Mouse (Mus musculus) midbrain, postnatal 0 days (tissue): ENCODE measurements at regions not wholly inside any gene's neighbourhood (a gene's known extent, or its start where the extent isn't known, plus 50 kb on each side); places are given as distances from the start of the nearest gene placed in this dataset.

ENCODE experiments used
- ATAC-seq: fragments of 200-750 bp; cut with Nextera tagmentation; 2 replicates; pipeline ENCODE4 v1.8.0; 2017; ENCODE audit warnings: moderate number of reproducible peaks, mild to moderate bottlenecking, moderate TSS enrichment, moderate library complexity; ENCODE audit not compliant: low FRiP score
- DNase-seq: peaks from one replicate; pipeline ENCODE4 v3.0.0-alpha.2; 2015; ENCODE audit warnings: low spot score
- H3K27ac ChIP-seq: fragments of 300-500 bp; sonication (generic); 2 replicates; pipeline ENCODE4 v1.5.1; 2014; ENCODE audit warnings: low read depth, mild to moderate bottlenecking, low read length, mixed read lengths
- H3K27me3 ChIP-seq: fragments of 300-500 bp; sonication (generic); 2 replicates; pipeline ENCODE4 v1.6.1; 2014; ENCODE audit warnings: low read length, control low read depth, mixed read lengths; ENCODE audit not compliant: insufficient read depth
- H3K36me3 ChIP-seq: fragments of 300-500 bp; sonication (generic); 2 replicates; pipeline ENCODE4 v1.6.1; 2014; ENCODE audit warnings: low read length, control low read depth, mixed read lengths; ENCODE audit not compliant: insufficient read depth
- H3K4me1 ChIP-seq: fragments of 300-500 bp; sonication (generic); 2 replicates; pipeline ENCODE4 v1.6.1; 2014; ENCODE audit warnings: mild to moderate bottlenecking, control low read depth, antibody characterized with exemption, low read length, mixed read lengths; ENCODE audit not compliant: insufficient read depth
- H3K4me2 ChIP-seq: fragments of 300-500 bp; sonication (generic); 2 replicates; pipeline ENCODE4 v1.6.1; 2014; ENCODE audit warnings: low read depth, mild to moderate bottlenecking, low read length, mixed read lengths; ENCODE audit not compliant: poor library complexity, severe bottlenecking
- H3K4me3 ChIP-seq: fragments of 300-500 bp; sonication (generic); 2 replicates; pipeline ENCODE4 v1.5.1; 2014; ENCODE audit warnings: low read depth, mild to moderate bottlenecking, low read length, moderate library complexity
- H3K9ac ChIP-seq: fragments of 300-500 bp; sonication (generic); replicated peaks from 2 replicates; pipeline ENCODE4 v1.6.1; 2014; ENCODE audit warnings: mild to moderate bottlenecking, low read length, moderate library complexity, mixed read lengths; ENCODE audit not compliant: poor library complexity, severe bottlenecking
- H3K9me3 ChIP-seq: fragments of 300-500 bp; sonication (generic); 2 replicates; pipeline ENCODE4 v1.6.1; 2016; ENCODE audit warnings: low read length, control low read depth
- CTCF ChIP-seq: IDR thresholded peaks from 2 replicates; pipeline ENCODE4 v1.5.1; 2016; ENCODE audit warnings: antibody characterized with exemption, mild to moderate bottlenecking
- WGBS: fragments of 180-500 bp; shearing (Covaris S2); extraction: QIAGEN DNeasy Blood & Tissue Kit; methylation state at CpG from one replicate; pipeline ENCODE4 v1.1.7; 2014; 5-methylcytosine and 5-hydroxymethylcytosine counted together

GRCm38 (mm10) chr14:58538135-58538534 lies 467.8 kb downstream of the Fgf9 start:
- Histone ChIP-seq H3K4me2 (no peak overlapping the region), H3K36me3 (no peaks in the 10 kb centered on the region), H3K4me3 (no peak overlapping the region), H3K27ac (no peak overlapping the region), H3K9ac (no peak overlapping the region), H3K9me3 (no peaks in the 10 kb centered on the region), H3K4me1 (no peaks in the 10 kb centered on the region), H3K27me3 (no peaks in the 10 kb centered on the region)
- DNase-seq = no peak
- TF ChIP-seq CTCF = no peak
- 79% methylated on average over 6 of the region's 6 CpGs for WGBS
- ATAC-seq = no peak

- Histone ChIP-seq H3K36me3 (no peaks in the 10 kb centered on the region), H3K27me3 (no peaks in the 10 kb centered on the region), H3K4me2 (no peak overlapping the region), H3K9me3 (no peaks in the 10 kb centered on the region), H3K4me3 (no peak overlapping the region), H3K9ac (no peak overlapping the region), H3K27ac (no peak overlapping the region), H3K4me1 (no peaks in the 10 kb centered on the region)
- peak; percentile 34 for DNase-seq
- WGBS = 58% methylated on average over 5 of the region's 5 CpGs
- ATAC-seq = no peak
- TF ChIP-seq CTCF = no peak
Measured at GRCm38 (mm10) chr14:58520976-58521549, 450.7 kb downstream of the Fgf9 start.

GRCm38 (mm10) chr14:58520384-58520783 lies 450.0 kb downstream of the Fgf9 start:
- Histone ChIP-seq H3K4me3 (no peak overlapping the region), H3K4me1 (no peaks in the 10 kb centered on the region), H3K27me3 (no peaks in the 10 kb centered on the region), H3K9me3 (no peaks in the 10 kb centered on the region), H3K36me3 (no peaks in the 10 kb centered on the region), H3K27ac (no peak overlapping the region), H3K4me2 (no peak overlapping the region), H3K9ac (no peak overlapping the region)
- TF ChIP-seq CTCF = no peak
- ATAC-seq (no peak), DNase-seq (no peak)
- WGBS = 56% methylated on average over 5 of the region's 5 CpGs

- no peaks in the 10 kb centered on the region for H3K36me3 ChIP-seq
- H3K4me3 ChIP-seq = no peak overlapping the region
- TF ChIP-seq CTCF = no peak
- no peaks in the 10 kb centered on the region for H3K27me3 ChIP-seq
- DNase-seq (no peak), ATAC-seq (no peak)
- 88% methylated on average over 1 of the region's 1 CpGs for WGBS
- H3K9ac ChIP-seq = no peak overlapping the region
- no peak overlapping the region for H3K27ac ChIP-seq
- no peak overlapping the region for H3K4me2 ChIP-seq
- H3K4me1 ChIP-seq = no peaks in the 10 kb centered on the region
- H3K9me3 ChIP-seq = no peaks in the 10 kb centered on the region
Measured at GRCm38 (mm10) chr14:58519086-58519485, 448.7 kb downstream of the Fgf9 start.

GRCm38 (mm10) chr14:58516543-58516942 lies 446.2 kb downstream of the Fgf9 start:
- 70% methylated on average over 4 of the region's 4 CpGs for WGBS
- Histone ChIP-seq H3K4me2 (no peak overlapping the region), H3K9me3 (no peaks in the 10 kb centered on the region), H3K4me1 (no peaks in the 10 kb centered on the region), H3K4me3 (no peak overlapping the region), H3K27me3 (no peaks in the 10 kb centered on the region), H3K9ac (no peak overlapping the region), H3K36me3 (no peaks in the 10 kb centered on the region), H3K27ac (no peak overlapping the region)
- ATAC-seq (no peak), DNase-seq (no peak)
- no peak for TF ChIP-seq CTCF

- H3K4me1 ChIP-seq = no peaks in the 10 kb centered on the region
- H3K4me3 ChIP-seq = no peak overlapping the region
- no peak for TF ChIP-seq CTCF
- ATAC-seq = no peak
- WGBS = 95% methylated on average over 6 of the region's 6 CpGs
- H3K4me2 ChIP-seq = no peak overlapping the region
- no peaks in the 10 kb centered on the region for H3K9me3 ChIP-seq
- H3K27me3 ChIP-seq = no peaks in the 10 kb centered on the region
- no peak overlapping the region for H3K9ac ChIP-seq
- H3K36me3 ChIP-seq = no peaks in the 10 kb centered on the region
- H3K27ac ChIP-seq = no peak overlapping the region
- DNase-seq = no peak
Measured at GRCm38 (mm10) chr14:58512177-58512576, 441.8 kb downstream of the Fgf9 start.
